Mouse (Mus musculus) adrenal gland, adult 8-10 months (tissue): Measurements from ENCODE around the gene Bcl10. TPM values are rescaled to one million over a fixed set of nuclear protein-coding genes. Genes with fewer than 3 reads are reported as not detected.
"Not testable (repeated sequence)": the region's sequence is repeated elsewhere in the genome, so short reads cannot be mapped to it uniquely, and the experiment has no call there.

Experiments used
- DNase-seq: peaks from one replicate; pipeline ENCODE4 v3.0.0; 2022
- total RNA-seq, 4 experiments: library from RNA; stranded (reverse); gene quantifications; 2 replicates each; pipeline ENCODE4 v1.2.4; 2022

Gene Bcl10
- total RNA-seq, result 10 to 100 TPM; 21.8 to 25.1 (median 23.4) TPM

DNA sequence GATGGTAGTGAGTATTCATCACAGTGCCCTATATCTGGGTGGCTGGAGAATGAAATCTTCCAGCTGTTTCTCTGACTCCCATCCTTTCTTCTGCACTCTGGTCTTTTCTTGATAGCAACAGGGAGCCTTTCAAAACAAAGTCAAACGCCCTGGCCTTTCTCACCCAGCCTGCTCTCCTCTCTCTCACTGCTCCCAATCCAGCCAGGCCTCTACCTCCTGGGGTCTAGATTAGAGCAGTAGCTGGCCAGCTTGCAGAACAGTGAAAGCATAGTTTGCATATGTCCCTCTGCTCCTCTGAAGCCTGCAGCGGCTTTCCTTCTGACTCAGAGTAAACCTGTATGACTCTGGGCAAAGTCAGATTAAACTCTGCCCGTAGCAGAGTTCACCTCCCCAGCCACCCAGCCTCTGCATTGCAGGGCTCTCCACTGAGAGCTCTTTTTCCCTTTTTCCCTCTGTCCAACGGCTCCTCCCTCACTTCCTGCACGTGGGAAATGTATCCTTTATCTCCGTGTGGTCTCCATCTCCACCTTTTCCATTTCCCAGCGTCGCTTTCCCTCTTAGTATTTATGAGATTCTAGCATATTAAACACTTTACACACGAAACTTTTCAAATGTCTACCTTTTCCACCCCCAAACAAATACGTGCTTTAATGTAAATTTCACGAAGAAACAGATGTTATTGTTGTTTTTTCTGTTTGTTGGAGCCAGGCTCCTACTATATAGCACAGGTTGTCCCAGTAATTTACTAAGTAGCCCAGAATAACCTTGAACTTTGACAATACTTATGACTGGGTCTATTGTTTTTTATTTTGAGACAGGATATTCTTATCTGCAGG lies at the start of gene Bcl10:
Bcl10 (plus strand) TSS at position 786 of the 836 bp plus-strand sequence.
- DNase-seq, result no peak

DNA sequence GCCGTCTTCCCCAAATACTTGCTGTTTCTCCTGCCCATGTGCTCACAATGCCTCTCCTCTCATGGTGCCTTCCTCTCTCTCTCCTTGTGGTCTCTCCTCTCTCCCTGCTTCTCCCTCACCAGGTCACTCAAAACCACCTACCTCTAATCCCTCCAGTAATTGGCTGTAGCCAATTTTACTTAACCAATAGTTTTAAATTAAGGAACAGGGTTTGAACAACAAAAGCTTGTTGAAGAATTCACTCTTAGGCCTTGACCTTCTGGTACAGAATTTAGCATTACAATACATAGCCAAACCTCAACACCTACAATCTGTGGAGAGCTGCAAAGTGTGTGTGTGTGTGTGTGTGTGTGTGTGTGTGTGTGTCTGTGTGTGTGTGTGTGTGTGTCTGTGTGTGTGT lies 49.3 kb upstream of the Bcl10 start:
- no peak for DNase-seq

DNA sequence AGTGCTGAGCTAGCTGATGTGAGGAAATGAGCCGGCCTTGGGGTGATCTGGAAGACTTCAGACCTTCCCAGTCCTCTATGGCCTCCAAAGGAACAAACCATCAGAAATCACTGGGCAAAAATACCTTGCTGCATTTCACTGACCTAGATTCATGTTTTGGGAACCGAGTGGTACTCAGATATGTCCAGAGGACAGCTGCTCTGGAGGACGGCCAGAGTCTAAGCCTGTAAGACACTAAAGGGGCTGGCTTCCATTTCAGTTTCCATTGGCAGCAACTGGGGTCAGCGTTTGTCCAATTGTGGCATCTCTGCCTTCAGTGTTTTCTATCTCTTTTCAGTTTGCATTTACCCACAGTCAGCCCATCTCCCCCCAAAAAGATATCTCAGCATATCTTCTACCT lies 48.5 kb upstream of the Bcl10 start:
- DNase-seq, result no peak

DNA sequence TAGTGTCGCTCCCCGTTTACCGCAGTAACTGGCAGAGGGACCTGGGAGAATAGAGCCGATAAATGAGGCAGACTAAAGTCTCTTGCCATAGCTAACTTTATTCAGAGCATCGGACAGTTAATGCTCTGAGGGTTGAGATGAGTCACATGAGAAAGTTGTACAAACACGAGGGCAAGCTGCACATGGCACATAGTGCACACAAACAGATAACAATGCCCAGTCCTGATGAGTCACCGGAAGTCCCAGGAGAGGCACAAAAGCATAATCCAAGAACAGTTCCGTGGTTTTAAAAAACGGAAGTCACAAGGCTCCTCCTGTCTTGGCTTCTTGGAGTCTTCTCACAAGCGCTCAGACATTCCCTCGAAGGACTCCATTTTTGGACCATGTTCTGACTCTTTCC lies 46.5 kb upstream of the Bcl10 start:
- DNase-seq, result no peak

DNA sequence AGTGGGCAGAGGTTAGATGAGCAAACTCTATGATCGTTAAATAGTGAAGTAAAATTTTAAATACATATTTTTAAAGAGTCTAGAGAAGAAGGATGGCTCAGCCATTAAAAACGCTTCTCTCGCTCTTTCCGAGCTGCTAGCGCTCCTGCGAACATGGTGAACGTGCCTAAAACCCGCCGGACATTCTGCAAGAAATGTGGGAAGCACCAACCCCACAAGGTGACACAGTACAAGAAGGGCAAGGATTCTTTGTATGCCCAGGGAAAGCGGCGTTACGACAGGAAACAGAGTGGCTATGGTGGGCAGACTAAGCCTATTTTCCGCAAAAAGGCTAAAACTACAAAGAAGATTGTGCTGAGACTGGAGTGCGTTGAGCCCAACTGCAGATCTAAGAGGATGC lies 43.7 kb upstream of the Bcl10 start:
- not testable (repeated sequence) for DNase-seq

DNA sequence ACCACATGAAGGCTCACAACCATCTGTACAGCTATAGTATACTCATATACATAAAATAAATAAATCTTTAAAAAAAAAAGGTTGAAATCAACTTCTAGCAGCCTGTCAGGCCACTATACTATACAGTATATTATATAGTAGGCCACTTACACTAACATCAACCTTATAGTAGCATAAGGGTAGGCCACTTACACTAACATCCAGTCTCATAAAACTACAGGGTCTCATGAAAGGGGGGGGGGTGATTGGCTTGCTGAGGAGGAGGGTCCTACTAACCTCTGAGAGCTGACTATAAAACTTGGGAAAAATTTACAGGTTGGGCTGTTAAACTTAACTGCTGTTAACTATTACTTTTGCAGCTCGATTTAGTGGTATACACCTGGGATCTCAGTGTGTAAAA lies 42.3 kb upstream of the Bcl10 start:
- no peak for DNase-seq

DNA sequence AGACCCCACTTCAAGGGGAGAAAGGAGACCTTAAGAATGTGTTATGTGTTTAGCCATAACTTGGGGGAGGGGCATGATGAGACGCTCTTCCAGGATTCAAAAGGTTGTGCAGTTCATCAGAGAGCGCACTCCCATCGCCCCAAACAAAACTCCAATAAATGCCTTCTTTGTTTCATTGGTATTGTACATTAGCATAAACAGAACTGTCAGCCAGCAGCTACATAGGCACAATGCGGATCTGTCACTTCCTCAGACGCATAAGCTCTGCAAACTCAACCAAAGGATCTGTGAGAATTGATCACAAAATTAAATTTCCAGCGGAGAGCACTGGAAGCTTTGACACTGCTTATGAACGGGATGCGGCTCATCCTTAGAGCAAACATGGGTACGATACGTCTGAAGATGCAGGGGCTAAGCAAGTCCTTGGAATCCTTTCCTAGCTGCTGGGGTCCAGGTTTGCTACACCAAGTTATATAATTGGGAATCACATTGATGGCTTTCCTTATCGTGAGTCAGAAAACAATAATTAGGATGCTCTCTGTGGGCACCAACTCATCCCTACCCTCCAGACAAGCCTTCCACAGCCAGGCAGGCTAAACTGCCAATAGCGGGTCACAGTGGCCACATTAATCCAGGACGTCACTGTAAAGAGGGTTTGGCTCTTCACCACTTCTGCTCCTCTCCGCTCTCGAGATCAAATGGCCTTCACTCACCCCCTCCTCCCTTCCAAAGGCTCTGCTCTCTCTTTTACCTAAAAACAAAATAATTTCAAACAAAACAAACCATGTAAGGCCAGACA lies 40.3 kb upstream of the Bcl10 start:
- no peak for DNase-seq

DNA sequence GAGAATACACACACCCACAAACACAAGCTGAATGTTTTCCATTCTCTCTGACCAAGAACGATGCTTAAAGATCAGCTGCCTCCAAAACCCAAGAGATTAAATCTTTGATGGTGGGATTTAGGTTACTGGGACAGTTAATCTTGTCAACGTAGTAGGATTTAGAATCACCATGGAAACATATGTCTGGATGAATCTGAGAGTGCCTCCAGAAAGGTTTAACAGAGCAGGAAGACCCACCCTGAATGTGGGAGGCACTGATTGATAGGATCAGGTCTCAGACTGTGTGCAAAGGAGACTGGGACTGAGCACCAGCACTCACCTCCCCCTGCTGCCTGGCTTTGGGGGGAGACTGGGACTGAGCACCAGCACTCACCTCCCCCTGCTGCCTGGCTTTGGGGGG lies 39.4 kb upstream of the Bcl10 start:
- DNase-seq, result no peak

DNA sequence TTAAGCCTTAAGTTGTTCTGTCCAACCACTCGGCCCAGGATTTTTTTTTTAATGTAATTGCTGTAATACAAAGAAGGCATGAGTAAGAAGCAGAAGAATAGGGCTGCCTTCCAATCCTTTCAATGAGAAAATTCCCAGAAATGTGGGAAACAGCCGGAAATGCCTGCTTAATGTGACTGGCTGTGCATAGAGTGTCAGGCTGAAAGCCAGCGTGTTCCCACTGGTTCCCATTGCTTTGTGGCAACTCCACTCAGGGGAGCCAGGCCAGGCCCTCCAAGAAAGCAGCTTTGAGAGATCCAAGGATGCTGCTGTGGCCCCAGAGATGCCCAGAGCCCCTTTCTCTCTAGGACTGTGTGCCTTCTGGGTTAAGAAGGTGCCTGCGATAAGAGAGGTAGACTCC lies 37.2 kb upstream of the Bcl10 start:
- DNase-seq, result no peak

DNA sequence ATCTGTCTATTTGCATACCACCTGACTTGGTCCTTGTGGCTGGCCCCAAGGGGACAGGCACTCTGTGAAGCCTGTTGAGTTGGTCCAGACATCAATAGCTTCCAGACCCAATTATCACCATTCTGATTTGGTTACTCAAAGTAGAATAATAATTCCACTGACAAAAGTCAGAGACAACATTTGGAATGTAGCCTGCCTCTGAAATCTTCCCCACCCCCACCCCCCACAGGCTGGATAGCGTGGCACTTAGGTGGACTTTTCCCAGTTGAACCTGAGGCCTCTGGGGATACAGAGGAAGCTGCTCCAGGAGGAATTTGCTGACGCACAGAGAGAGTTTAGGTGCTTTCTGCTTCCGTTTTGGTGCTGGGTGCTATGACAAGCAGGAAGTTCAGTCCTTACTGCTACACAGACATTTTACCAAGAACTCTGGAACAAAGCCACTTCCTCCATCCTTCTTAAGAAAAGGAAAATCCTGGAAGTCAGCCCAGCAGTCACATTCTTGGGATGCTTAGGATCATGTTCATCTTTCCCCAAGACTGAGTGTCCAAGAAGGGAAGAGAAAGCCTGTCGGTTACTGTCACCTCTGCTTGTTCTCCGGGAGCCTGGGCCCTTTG lies 36.6 kb upstream of the Bcl10 start:
- no peak for DNase-seq

DNA sequence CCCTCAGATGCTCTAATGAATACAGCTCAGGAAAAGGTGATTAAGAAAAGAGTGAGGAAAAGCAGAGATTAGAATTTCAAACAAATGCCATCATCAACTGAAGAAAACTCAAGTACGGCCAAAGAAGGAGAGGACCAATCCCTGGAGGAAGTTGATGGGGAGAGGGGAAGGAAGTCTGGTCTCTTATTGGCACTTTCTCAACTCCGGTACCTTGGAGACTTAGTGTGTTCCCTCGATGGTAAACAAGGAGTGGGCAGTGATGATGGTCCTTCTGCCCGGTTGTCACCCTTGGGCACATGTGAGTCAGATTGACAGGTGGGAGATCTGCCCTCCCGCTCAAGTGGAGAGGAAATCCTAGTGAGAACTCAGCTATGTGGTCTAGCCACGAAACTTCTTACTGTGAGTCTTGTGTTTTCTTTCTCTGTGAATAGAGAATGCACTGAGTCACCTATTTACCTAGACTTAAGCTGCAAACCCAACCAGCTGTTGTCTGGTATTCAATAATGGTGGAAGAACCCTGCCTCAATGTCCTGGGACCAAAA lies 35.1 kb upstream of the Bcl10 start:
- no peak for DNase-seq

DNA sequence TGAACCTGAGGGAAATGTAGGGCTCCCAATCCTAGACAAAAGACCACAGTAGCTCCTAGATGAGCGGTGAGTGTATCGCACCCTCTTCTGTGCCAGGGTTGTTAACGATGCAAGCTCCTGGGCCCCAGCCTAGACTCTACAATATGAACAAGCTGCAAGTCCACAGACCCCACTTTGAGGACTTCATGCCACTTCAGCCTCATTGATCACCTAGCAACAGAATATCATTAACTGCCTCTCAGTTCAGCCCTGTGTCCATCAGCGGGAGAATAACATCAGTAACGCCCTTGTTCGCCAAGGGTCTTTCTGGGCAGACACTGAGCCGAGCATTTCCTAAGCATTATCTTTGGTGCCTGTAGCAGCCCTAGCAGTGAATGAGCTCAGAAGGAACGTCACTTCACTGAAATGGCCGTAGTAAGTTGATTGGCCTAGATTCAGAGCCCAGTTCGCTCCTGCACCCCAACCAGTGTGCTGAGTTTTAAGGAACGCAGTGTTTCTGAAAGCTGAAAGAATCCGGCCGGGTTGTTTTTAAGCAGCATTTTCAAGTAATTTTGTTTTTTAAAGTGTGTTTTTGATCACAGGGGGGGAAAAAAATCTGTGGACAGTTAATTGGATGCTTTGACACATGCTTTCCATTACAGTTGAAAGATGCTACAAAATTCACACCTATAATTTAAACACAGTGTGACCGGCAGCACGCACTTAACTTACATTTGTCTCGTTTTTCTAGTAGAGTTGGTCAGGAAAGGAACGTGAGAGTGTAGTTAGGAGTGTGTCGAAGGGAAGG lies 32.1 kb upstream of the Bcl10 start:
- no peak for DNase-seq

DNA sequence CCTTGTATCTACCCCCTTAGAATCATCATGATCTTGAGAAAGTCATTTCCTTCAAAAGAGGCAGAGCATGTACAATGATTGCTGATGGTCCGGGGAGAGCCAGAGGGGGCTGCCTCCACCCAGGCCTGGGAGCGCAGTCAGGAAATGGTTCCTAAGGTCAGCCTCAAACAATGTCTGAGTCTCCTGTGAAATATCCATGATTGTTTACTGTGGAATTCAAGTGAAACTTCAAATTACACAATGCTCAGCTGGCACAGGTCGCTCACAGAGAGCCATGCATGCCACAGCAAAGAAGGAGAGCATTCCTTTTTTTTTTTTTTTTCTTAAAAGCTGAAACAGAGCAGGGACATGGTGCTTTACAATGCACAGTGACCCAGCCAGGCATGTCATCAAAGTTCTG lies 30.2 kb upstream of the Bcl10 start:
- no peak for DNase-seq

DNA sequence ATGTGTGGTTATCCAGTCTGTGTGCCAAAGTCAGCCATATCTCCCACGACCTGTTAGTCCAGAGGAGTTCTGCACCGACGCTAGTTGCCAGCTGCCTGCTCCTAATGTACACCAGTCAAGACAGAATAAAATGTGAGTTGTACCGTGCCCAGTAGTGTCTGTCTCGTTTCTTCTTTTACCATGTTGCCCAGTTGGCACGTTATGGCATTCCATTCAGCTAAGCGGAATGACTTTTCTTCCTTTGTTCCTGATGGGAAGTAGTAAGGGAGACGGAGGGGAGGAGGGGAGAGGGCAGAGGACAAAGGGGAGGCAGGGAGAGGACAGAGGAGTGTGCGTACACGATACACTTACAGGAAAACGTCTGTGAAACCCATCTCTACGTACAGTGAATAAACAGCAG lies 28.5 kb upstream of the Bcl10 start:
- DNase-seq, result no peak

DNA sequence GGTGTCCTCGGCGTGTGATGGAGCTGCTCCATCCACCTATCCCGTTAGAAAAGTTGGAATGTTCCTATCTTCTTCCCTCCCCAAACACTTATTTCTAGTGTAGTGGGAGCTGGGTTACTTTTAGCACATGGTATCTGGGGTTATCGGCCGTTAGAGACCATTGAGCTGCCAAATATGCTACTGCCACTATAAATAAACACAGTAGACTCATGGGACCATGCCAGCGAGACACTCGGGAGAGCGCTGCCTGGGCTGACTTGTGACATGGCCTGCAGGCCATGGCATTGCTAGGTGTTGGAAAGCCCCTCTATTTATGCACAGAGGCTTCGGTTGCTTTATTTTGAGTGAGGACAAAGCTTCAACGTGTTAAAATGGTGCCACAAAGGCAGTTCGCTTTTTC lies 24.9 kb upstream of the Bcl10 start:
- DNase-seq, result no peak

DNA sequence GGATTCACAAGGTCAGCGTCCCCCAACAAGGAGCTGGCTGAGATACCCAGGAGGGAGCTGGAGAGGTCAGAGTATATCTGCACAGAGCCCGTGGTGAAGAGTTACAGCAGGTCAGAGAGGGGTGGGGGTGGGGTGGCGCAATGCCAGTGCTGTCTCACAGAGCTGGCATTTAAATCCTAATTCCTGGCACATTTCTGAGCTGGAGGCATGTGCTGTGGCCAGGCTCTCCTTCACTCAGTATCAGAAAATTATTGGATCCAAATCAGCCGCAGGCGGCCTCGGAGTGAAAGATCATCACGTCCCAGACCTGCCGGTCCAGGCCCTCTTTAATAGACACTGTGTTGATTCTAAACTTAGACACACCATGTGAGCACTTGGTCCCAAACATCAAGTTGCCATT lies 22.8 kb upstream of the Bcl10 start:
- no peak for DNase-seq

DNA sequence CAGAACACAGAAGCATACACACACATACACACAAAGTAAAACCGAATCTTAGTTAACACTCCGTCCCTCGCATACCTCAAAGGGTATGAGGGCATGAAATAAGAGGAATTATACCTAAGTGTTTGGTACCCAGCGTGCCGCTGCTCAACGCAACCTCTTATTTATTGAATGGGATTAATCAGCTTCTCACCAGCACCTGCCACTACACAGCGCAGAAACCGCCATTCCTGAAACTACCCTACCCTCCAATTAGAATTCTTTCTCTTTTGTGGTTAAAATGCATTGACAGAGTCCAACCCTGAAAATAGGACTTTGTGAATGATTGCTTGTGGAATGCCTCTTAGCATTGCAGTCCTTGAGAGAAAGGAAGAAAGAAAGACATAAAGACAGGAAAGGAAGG lies 19.1 kb upstream of the Bcl10 start:
- DNase-seq, result no peak

DNA sequence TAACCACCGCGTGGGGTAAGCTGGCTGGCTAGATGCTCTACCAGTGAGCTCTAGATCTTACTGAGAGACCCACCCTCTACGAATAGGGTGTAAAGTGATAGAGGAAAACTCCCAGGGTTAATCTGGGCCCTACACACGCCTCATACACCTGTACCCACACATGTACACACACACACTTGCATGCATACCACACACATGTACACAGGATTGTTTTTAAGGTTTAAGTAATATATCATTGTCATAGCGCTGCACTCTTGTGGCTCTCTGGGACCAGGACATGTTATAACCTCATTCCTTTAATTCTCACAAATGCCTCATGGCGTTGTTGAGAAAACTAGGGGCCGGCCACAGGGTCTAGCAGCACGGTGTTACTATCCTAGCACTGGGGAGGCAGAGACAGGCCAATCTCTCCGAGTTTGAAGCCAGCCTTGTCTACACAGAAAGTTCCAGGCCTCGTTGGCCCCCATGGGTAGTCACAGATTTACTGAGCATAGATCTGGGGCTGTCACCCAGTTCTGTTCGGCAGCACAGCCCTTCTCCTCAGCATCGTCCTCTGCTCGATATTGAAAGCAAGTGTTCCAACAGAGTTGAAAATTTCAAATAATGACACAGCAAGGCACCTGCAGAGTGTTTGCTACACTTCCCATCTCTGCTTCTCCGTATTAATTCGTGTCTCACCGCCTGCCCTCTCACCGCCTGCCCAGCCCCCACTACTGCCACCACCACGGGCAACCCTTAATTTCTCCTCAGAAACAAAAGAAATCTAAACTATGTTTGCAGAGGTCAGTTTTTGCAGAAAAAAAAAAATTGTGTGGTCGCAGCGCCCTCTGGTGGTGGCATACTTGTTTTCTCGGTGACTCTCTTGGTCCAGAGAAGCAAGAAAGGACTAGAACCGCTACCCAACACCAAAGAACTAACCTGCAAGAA lies 17.5 kb upstream of the Bcl10 start:
- peak; percentile 12 for DNase-seq

DNA sequence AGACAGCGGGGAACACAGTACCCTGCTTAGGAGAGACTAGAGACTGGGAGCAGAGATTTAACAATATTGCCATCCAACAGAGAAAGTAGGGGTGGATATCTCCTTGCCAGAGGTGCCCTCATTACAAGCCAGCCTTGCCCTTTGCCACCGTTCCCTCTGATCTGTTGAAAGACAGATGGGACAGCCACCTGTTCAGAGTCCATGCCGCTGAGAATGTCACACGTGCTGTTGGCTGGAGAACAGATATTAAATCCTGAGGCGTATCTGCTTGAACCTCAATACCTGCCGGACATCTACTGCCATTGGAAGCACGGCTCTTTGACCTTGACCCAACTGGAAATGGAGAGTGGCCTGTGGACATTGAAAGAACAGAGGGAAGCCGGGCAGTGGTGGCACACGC lies 16.0 kb upstream of the Bcl10 start:
- no peak for DNase-seq

DNA sequence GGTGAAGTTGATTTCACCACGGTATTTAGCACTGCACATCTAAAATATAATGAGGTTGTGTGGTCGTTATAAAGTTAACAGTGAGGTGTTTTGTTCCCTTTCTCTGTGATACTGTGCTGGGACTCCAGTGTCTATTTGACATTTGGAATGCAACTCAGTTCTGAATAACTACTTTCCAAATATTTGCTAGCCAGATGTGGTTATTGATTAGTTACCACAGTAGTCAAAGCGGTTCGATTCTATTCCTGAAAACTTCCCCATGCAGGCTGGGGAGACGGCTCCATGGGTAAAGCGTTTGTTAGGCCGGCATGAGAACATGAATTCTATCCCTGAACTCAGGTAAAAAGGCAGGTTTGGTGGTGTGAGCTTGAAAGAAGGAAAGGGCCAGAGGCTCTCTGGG lies 10.1 kb upstream of the Bcl10 start:
- DNase-seq, result no peak

DNA sequence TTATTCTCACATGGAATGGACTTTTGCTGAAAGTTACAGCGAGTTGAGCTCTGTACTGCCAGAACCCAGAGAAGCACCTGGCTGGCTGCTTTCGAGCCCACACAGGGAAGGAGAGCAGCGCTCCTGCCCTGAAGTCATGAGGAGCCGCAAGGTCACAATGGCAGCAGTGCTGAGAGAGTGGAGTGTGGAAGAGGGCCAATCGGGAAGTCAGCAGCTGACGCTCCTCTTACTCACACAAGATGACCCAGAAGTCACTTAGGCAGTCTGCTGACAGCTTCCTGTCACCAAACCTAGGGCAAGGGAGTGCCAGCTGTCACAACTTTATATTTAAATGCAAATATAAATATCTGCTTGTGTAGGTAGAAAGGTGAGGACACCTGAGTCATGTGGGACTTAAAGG lies 9.3 kb upstream of the Bcl10 start:
- no peak for DNase-seq
